Mouse (Mus musculus) adrenal gland, adult 18-20 months (tissue): ENCODE data around the gene Flnc. TPM values are rescaled to one million over a fixed set of nuclear protein-coding genes. Genes with fewer than 3 reads are reported as not detected.
"Not testable (repeated sequence)": the region's sequence is repeated elsewhere in the genome, so short reads cannot be mapped to it uniquely, and the experiment has no call there.

Source experiments
- DNase-seq, 2 experiments: peaks; one replicate each; pipeline ENCODE4 v3.0.0; 2021 to 2022; ENCODE audit warnings: low spot score in 2 of 2
- long read RNA-seq, 2 experiments: library from polyadenylated mRNA; stranded (forward); transcript quantifications; one replicate each; pipeline ENCODE4 v2.0.0; 2021
- total RNA-seq, 2 experiments: library from RNA; stranded (reverse); gene quantifications; 1 replicate in 1 of 2; 2 replicates in 1 of 2; pipeline ENCODE4 v1.2.3; 2021

The Flnc gene
- total RNA-seq = 1 to 10 TPM; 2.6 to 4.6 TPM
- long read RNA-seq, experiment 1 = 0 reads
- long read RNA-seq, experiment 2, partial matches to known transcripts = 1 of 1 reads
- long read RNA-seq, experiment 2, other reads (novel, unspliced or antisense) = 0 of 1 reads

GRCm38 (mm10) chr6:29433038-29433803 lies at the start of gene Flnc:
Gene Flnc (plus strand): TSS chr6:29433256.
- DNase-seq = peak; percentile 26 to 52

- no peak for DNase-seq
These were observed 45.0 kb upstream of the Flnc start, which contains the start of gene Opn1sw for GRCm38 (mm10) chr6:29388052-29388518. Gene Opn1sw (minus strand): TSS chr6:29388468.

- DNase-seq = peak; percentile 56 to 69
These were observed 44.4 kb upstream of the Flnc start for GRCm38 (mm10) chr6:29388606-29389080.

GRCm38 (mm10) chr6:29389425-29389824 lies 43.6 kb upstream of the Flnc start:
- DNase-seq = no peak

GRCm38 (mm10) chr6:29390500-29390899 lies 42.6 kb upstream of the Flnc start:
- DNase-seq = not testable (repeated sequence)

GRCm38 (mm10) chr6:29391241-29391640 lies 41.8 kb upstream of the Flnc start:
- DNase-seq = not testable (repeated sequence)

GRCm38 (mm10) chr6:29391802-29392201 lies 41.3 kb upstream of the Flnc start:
- no peak for DNase-seq

GRCm38 (mm10) chr6:29394286-29394685 lies 38.8 kb upstream of the Flnc start:
- DNase-seq = no peak

- DNase-seq = peak; percentile 70 to 76
These were observed 36.9 kb upstream of the Flnc start, which contains the start of gene Ccdc136 for GRCm38 (mm10) chr6:29395910-29396713. Gene Ccdc136 (plus strand): TSS chr6:29396309.

GRCm38 (mm10) chr6:29396714-29397540 lies 36.1 kb upstream of the Flnc start:
- DNase-seq = no peak

- DNase-seq = no peak
These were observed 35.5 kb upstream of the Flnc start for GRCm38 (mm10) chr6:29397575-29397974.

GRCm38 (mm10) chr6:29399851-29400250 lies 33.2 kb upstream of the Flnc start:
- no peak for DNase-seq

- peak in 1 of 2 experiments; percentile 34 for DNase-seq
These were observed 30.2 kb upstream of the Flnc start for GRCm38 (mm10) chr6:29402693-29403342.

GRCm38 (mm10) chr6:29406412-29406811 lies 26.6 kb upstream of the Flnc start:
- no peak for DNase-seq

GRCm38 (mm10) chr6:29415446-29415845 lies 17.6 kb upstream of the Flnc start:
- DNase-seq = no peak

GRCm38 (mm10) chr6:29420596-29420995 lies 12.5 kb upstream of the Flnc start:
- DNase-seq = no peak

- DNase-seq = no peak
These were observed 7.9 kb upstream of the Flnc start for GRCm38 (mm10) chr6:29425118-29425517.

GRCm38 (mm10) chr6:29426331-29426730 lies 6.7 kb upstream of the Flnc start:
- DNase-seq = no peak

- DNase-seq = no peak
These were observed 4.9 kb upstream of the Flnc start for GRCm38 (mm10) chr6:29428171-29428570.
